Mouse (Mus musculus) heart, postnatal 0 days (tissue): ENCODE measurements around the gene E2f4.

Experiments used
- CTCF ChIP-seq: IDR thresholded peaks from 2 replicates; pipeline ENCODE4 v1.5.1; 2016; ENCODE audit warnings: antibody characterized with exemption, control low read depth, low read depth
- EP300 ChIP-seq: IDR thresholded peaks from 2 replicates; pipeline ENCODE4 v1.6.1; 2016; ENCODE audit warnings: antibody characterized with exemption, low read depth

DNA sequence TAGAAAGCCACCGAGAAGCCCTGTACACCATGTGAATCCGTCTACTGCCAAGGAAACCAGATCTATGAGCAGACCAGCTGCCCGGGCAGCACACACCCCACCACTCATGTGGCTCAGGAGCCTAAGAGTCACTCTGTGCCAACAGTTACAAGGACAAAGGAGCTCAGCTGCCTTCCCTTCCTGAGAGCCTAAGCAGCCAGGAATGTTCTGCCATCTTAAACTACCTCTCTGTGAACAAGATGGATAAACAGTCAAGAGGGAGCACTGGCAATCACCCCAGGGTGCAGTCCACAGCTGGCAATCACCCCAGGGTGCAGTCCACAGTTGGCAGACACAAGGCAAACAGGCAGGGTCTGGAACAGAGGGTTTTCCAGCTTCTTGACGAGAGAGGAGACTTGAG, 20.5 kb downstream of the E2f4 start:
- no peak for TF ChIP-seq CTCF
- no peak for TF ChIP-seq EP300
